Mouse (Mus musculus) hematopoietic stem cell, adult 5-6 weeks (primary cell): ENCODE results near the gene Lrp1. TPM values are rescaled to one million over a fixed set of nuclear protein-coding genes. Genes with fewer than 3 reads are reported as not detected.

Experiments
- ATAC-seq, 2 experiments: fragments of 125-278 bp in 1 of 2; replicated peaks in 1 of 2; 2 replicates each; pipeline ENCODE4 v1.8.0; 2016 to 2017; ENCODE audit warnings: inconsistent platforms in 2 of 2, mild to moderate bottlenecking in 2 of 2, moderate number of reproducible peaks in 2 of 2, low read depth in 1 of 2, moderate TSS enrichment in 1 of 2; ENCODE audit not compliant: low FRiP score in 2 of 2, poor library complexity in 2 of 2, severe bottlenecking in 2 of 2, insufficient read depth in 1 of 2, low TSS enrichment in 1 of 2
- total RNA-seq: library from RNA; stranded (forward); fragments of 172-1452, 232-1000 nt; gene quantifications from 2 replicates; pipeline ENCODE4 v1.2.3, GENCODE M21; 2017

The Lrp1 gene
- total RNA-seq, 1 experiment from 2014 or later = 1.2 TPM

DNA sequence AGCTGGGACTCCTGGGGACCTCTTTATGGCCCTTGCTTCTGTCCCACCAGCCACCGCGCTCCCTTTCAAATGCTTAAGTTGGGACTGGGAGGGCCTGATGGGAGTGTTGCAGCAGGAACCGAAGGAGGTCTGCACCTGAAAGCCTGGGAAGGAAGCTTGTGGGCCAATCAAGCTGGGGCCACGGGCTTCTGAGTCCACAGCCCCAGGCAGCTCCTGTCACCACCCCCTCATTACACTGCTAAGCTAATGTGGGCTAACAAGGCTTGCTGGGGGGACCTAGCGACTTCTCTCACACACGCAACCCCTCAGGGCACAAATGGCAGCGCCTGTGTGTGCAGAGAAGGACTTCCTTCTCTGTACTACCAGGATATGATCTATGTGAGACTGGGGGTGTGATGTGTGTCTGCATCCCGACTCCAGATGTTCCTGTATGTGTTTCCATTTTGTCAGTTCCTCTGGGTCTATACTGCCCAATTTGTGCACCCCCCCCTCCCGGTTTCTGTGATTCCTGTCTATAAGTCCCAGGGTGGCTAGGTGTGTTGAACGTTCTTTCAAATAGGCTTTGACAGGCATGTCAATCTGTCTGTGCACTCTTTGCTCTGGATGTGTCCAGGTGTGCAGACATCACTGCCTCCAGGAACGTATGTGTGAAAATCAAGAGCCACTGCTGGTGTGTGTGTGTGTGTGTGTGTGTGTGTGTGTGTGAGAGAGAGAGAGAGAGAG is 109.9 kb downstream of the Lrp1 start:
- ATAC-seq = no peak

DNA sequence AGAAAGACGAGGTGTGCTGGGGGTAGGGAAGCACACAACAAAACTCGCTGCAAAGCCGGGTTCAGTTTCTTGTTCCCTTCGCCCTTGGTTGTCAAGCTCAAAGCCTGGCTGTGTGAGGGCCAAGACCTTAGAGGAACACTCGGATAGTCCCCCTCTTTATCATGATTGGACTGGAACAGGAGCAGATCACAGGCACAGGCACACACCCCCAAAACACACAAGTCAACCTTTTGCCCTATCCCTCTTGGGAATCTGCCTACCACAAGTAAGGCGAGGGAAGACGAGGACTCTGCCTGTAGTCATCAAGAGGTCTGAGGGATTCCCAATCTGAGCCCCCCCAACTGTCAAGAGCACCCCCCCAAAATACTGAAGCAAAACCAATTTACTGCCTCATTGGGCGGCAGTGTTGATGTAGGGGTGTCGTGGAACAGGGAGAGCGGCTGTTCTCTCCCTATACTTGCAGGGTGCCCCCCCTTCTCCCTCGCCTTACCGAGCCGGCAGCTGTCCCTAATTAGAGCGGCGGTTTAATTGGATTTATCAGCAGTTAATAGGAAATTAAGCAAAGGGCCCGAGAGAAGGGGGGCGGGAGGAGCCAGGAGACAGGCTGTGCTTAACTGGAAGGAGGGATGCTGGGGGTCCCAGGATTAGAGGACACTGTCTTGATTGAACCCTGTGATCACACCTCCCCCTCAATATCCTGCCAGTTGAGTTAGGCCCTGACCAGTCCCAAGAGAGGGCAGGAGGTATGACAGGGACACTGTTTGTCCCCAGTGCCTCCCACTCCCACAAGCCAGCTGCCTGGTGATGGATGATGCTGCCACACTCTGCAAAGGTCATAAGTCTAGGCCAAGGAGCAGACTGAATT is 110.9 kb downstream of the Lrp1 start:
- ATAC-seq = no peak

DNA sequence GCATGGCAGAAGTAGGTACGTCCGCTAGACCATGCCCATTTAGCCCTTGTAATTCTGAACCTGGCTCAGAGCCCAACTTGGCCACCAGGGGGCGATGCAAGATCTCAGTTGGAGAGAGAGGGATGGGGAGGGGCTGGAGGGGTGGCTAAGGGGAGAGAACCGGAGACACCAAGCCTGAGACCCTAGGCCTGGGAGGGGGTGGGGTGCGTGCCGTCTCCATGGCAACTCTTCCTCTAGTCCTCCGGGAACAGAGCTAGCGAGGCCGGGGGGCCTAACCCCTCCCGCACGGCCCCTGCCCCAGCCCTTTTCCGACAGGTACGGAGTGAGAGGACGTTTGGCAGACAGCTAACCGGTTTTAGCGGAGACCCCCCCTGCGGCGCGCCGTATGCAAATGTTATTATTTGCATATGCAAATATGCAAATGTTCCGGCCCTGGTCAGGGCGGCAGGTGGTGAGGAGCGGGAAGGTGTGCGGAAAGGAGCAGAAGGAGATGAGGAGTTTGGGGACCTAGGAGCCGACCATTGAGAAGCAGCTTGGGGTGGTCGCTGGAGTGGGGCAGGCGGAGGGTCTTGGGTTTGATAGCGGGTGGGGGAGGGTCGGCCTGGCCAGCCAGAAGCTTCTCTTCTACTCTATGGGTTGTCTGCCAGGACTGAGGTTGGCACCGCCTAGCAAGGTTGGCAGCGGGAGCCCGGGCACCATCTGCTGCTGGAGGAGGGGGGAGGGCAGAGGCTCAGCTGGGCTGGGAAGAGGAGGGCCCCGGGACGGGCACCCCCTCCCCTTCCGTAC is 111.7 kb downstream of the Lrp1 start:
- ATAC-seq = peak; percentile 13 to 54; a peak in 2 of 4 replicates

DNA sequence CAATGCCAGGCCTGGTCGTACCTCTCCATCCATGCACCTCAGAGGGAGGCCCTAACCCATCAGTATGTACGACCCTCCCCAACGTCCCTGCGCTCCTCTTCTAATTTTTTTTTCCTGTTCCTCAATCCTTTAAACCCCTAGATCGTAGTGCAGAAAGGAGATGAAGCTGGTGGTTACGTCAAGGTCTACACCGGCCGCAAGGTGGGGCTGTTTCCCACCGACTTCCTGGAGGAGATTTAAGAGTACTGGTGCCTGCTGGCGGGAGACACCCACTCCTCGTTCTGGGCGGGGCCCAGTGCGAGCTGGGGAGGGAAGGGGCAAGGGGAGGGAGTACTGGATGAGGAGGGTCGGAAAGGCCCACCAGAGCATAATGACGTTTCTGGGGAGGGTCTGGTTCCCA is 112.7 kb downstream of the Lrp1 start:
- peak; percentile 34 to 36 for ATAC-seq

DNA sequence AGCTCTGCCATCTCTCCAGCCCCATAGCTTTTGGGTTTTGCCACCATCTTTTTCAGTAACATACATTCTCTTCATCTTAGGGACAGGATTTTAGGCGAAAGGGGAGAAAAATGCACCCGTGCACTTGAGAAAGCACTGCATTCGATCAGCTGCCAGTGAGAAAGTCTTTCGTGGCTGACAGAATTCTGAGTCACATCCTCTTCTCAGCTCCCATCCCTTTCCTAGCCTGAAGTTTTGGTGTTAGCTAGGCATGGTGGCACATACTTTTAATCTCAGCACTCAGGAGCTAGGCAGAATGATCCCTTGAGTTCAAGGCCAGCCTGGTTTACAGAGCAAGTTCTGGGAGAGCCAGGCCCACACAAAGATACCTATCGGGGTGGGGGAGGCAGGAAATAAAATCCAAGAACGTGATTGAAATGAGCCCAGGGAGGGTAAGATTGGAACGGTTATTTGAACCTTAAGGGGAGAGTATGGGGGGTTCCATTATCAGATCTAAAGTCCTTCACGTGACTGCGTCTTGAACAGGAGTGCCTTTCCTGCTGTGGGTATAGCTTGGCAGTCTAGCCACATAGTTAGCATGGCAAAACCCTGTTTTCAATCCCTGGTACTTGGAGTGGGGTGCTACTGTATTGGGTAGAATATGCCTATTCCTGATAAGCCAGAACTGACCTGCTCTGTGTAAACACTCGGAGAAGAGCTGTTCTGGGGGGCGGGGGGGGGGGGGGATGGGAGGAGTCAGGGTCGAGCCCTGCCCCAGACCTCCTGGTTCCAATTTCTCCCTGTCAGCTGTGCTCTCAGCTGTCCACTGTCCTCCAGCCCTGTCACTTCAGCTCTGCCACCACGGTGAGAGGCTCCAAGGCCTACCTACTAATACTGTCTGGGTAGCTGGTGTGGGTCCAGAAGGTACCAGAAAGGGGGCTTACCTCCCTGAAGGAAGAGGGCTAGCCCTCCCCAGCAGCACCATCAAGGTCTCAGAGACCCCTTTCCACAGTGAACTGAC is 119.8 kb downstream of the Lrp1 start, which contains the start of gene Stac3:
Gene Stac3, plus strand, starts transcription at position 793 of the 1,000 bp plus-strand sequence.
- no peak for ATAC-seq

DNA sequence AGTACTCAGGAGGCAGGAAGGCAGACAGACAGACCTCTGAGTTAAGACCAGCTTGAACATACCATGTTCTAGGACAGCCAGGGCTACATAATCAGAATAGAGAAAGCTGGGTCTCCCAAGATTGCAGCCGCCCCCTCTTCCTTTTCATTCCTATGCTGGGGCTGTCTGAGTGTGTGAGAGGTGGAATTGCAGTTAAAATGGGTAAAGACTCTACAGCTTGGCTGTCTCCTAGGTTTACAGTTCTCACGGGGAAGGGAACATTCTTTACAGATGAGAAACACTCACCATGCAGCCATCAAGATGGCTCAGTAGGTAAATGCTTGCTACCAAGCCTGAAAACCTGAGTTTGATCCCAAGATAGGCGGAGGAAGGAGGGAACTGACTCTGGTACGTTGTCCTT is 120.9 kb downstream of the Lrp1 start:
- no peak for ATAC-seq

DNA sequence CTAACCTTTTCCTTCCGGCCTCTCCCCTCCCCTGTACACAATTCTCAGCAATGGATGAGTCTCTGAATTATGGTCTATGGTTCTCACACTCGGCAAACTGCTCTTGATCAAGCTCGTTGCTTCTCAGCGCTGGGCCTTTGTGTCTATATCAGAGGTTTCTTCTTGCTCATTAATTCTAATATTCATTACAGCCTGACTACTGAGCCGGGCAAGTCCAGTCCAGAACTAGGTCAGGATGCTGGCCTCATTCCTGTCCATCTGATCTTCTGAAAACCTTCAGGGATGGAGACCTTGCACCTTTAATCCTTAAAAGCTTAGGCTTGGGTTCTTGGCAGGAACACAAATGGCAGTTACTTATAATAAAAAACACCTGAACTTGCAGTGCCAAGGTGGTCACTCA is 121.4 kb downstream of the Lrp1 start:
- no peak for ATAC-seq

DNA sequence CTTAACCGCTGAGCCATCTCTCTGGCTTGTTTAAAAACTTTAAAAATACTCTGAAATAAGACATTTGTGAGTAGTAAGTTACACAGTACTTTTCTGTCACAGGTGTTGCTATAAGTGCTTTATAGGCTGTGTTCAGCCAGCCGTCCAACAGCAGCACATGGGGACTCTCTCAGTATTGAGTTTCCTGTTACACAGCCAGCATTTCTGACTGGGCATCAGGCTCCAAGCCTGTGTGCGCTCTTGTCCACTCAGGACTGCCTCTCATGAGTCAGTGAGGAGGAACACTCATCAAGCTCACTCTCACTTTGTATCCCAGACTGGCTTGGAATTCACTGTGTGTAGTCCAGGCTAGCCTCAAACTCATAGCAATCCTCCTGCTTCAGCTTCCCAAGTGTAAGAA is 124.8 kb downstream of the Lrp1 start:
- no peak for ATAC-seq

DNA sequence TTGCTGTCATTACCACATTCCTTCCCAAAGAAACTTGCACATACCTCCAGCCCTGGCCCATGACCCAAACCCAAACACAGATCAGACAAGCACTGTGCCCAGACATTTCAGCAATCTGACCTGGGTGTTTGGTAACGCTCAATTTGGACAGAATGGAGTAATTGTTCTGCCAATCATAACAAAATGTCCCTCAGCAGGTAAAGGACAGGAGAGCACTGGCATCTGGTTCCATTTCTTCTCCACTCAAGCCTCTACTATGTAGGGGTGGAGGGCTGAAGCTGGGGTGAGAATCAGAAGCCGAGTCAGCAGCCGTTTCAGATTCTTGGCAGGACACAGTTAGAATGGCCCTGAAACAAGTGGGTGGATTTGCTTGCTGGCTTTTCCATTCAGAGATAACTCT is 128.8 kb downstream of the Lrp1 start:
- ATAC-seq = no peak

DNA sequence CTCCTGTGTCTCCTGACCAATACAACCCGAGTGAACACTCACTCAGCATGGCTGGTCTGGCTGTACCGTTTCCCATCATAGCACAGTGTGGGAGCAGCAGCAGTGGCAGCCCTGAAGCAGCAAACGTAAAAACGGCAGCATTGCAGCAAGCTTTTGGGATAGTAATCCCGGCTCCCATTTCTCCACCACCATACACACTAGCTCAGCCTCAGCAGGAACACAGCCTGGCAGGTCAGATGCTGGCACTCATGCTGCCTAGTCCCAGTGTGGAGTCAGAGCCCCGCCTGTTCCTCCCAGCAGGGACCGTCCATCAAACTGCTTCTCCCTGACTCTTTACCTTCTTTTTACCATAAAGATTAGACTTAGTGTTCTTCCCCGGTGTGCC is 129.8 kb downstream of the Lrp1 start:
- no peak for ATAC-seq

DNA sequence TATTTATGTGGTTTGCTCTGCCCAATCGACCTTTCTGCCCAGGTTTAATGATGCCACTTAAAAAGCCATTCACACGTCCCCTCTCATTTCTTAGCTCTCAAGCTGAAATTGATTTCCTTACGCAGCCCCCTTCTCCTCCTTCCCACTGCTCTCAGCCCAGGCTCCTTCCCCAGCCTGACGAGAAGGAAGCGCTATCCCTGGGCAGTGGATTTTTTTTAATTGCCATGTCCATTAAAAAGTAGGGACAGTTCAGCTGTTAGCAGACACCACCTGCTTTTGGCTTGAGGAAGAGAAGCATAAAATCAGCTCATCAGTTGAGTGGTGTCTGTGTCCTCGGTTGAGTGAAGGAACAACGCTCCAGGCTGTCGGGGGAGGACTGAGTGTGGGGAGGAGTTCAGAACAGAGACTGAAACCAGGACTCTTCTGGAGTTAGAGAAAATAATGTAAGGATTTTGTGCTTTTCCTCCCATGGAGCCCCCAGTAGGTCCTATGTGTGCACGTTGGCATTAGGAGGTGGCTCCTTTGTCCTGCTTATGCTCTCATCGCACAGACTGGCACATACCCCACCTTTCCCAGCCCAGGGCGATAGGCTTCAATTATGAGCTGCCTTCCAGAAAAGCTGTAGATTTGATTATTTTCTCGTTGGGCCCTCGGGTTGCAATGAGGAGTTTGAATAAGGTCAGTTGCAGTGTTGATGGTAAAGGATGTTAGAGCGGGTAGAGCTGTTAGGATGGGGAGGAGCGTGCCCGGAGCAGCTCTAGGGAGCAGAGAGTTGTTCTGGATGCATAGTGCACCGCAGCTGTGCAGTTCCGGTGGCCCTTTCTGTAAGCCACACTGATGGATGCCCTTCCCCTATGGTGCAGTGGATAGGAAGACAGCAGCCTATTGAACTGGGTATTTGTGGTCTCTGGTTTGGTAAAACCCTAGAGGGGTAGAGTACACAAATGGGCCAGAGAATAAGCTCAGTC is 130.5 kb downstream of the Lrp1 start:
- no peak for ATAC-seq

DNA sequence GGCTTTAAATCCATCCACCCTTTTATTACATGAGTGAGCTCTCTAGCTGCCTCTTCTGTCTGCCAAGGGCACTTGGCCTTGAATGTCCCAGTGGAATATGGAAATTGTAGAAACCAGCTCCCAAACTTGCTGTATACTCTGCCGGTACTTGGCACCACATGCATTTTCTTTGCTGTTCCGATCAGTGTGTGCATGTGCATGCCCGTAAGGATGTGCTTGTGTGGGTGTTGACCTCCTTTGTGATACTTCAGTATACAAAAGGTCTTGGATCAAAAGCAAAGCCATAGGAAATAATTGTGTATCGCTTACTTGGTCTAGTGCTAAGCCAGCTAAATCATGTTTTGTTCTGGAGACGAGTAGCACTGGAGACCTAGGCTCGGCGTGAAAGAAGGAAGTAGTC is 132.1 kb downstream of the Lrp1 start:
- no peak for ATAC-seq
